Mouse (Mus musculus): ENCODE results near the gene Sh3d21. TPM values are rescaled to one million over a fixed set of nuclear protein-coding genes. Genes with fewer than 3 reads are reported as not detected.

The Sh3d21 gene
- polyA plus RNA-seq, 1 experiment from 2014 or later: 1.5 TPM

- H3K4me1 ChIP-seq (ENCODE audit: control insufficient read depth, insufficient read depth, low read depth, low read length): peaks cover 13% of the 10 kb centered on the region; the same call in 1 of the 2 replicates
- no peak for ATAC-seq
- no peaks in the 10 kb centered on the region for H3K27me3 ChIP-seq (replicated peaks; ENCODE audit: control insufficient read depth, insufficient read depth, low read length)
- peak overlapping the region; percentile 68; the same call in 1 of the 2 replicates for H3K4me3 ChIP-seq (ENCODE audit: low read length)
- peak overlapping the region; percentile 99 for H3K4me2 ChIP-seq (ENCODE audit: low read length)
- no peaks in the 10 kb centered on the region for H3K9me3 ChIP-seq (ENCODE audit: control insufficient read depth, low read length)
- WGBS: 57% methylated on average over 9 of the region's 9 CpGs
- H3K9ac ChIP-seq (ENCODE audit: low read depth, low read length): no peak overlapping the region
- no peak overlapping the region for H3K27ac ChIP-seq (ENCODE audit: low read depth, low read length)
- peaks cover 11% of the 10 kb centered on the region for H3K36me3 ChIP-seq (ENCODE audit: control insufficient read depth, insufficient read depth, low read length)
These were observed 1.3 kb downstream of the Sh3d21 start for GRCm38 (mm10) chr4:126161986-126162385.

GRCm38 (mm10) chr4:126161456-126161855 lies 1.8 kb downstream of the Sh3d21 start:
- no peak for ATAC-seq
- 93% methylated on average over 6 of the region's 6 CpGs for WGBS
- no peak overlapping the region for H3K4me3 ChIP-seq (ENCODE audit: low read length)

GRCm38 (mm10) chr4:126160981-126161380 lies 2.3 kb downstream of the Sh3d21 start:
- no peak overlapping the region for H3K27ac ChIP-seq (ENCODE audit: low read depth, low read length)
- H3K4me3 ChIP-seq (ENCODE audit: low read length): no peak overlapping the region
- no peaks in the 10 kb centered on the region for H3K9me3 ChIP-seq (ENCODE audit: control insufficient read depth, low read length)
- no peak for ATAC-seq
- no peaks in the 10 kb centered on the region for H3K27me3 ChIP-seq (replicated peaks; ENCODE audit: control insufficient read depth, insufficient read depth, low read length)
- no peak overlapping the region for H3K9ac ChIP-seq (ENCODE audit: low read depth, low read length)
- peaks cover 13% of the 10 kb centered on the region; the same call in 1 of the 2 replicates for H3K4me1 ChIP-seq (ENCODE audit: control insufficient read depth, insufficient read depth, low read depth, low read length)
- H3K4me2 ChIP-seq (ENCODE audit: low read length): no peak overlapping the region
- WGBS: 89% methylated on average over 8 of the region's 8 CpGs
- H3K36me3 ChIP-seq (ENCODE audit: control insufficient read depth, insufficient read depth, low read length): peaks cover 1% of the 10 kb centered on the region; the same call in 1 of the 2 replicates

More at GRCm38 (mm10) chr4:126161456-126161855, 1.8 kb downstream of the Sh3d21 start:
- no peaks in the 10 kb centered on the region for H3K27me3 ChIP-seq (replicated peaks; ENCODE audit: control insufficient read depth, insufficient read depth, low read length)
- H3K9ac ChIP-seq (ENCODE audit: low read depth, low read length): no peak overlapping the region
- H3K36me3 ChIP-seq (ENCODE audit: control insufficient read depth, insufficient read depth, low read length): peaks cover 5% of the 10 kb centered on the region
- no peak overlapping the region for H3K27ac ChIP-seq (ENCODE audit: low read depth, low read length)
- H3K4me1 ChIP-seq (ENCODE audit: control insufficient read depth, insufficient read depth, low read depth, low read length): peaks cover 13% of the 10 kb centered on the region; the same call in 1 of the 2 replicates
- H3K9me3 ChIP-seq (ENCODE audit: control insufficient read depth, low read length): no peaks in the 10 kb centered on the region
- no peak overlapping the region for H3K4me2 ChIP-seq (ENCODE audit: low read length)

- WGBS: 59% methylated on average over 7 of the region's 8 CpGs
- Histone ChIP-seq H3K4me3 (ENCODE audit: low read length) (no peak overlapping the region), H3K4me2 (ENCODE audit: low read length) (no peak overlapping the region), H3K27ac (ENCODE audit: low read depth, low read length) (no peak overlapping the region), H3K9me3 (ENCODE audit: control insufficient read depth, low read length) (no peaks in the 10 kb centered on the region), H3K9ac (ENCODE audit: low read depth, low read length) (no peak overlapping the region), H3K36me3 (ENCODE audit: control insufficient read depth, insufficient read depth, low read length) (no peaks in the 10 kb centered on the region), H3K4me1 (ENCODE audit: control insufficient read depth, insufficient read depth, low read depth, low read length) (peaks cover 13% of the 10 kb centered on the region; the same call in 1 of the 2 replicates), H3K27me3 (replicated peaks; ENCODE audit: control insufficient read depth, insufficient read depth, low read length) (no peaks in the 10 kb centered on the region)
- ATAC-seq: no peak
These were observed 3.8 kb downstream of the Sh3d21 start for GRCm38 (mm10) chr4:126159455-126159854.

DNA sequence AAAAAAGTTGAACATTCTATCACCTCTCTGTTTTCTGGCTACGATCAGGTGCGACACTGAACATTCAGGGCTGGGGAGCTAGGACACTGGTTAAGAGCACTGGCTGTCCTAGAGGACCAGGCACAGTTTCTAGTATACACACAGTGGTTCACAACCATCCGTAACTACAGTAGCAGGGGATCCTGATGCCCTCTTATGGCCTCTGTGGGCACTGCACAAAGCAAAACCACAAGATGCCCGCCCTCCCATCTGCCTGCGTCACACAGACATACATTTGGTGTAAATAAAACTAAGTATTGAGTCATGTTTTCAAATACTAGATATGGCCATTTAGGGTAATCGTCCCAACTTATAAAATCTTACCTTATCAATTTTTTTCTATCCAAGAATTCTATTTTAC lies 5.7 kb downstream of the Sh3d21 start:
- no peak overlapping the region for H3K4me2 ChIP-seq (ENCODE audit: low read length)
- H3K4me3 ChIP-seq (ENCODE audit: low read length): no peak overlapping the region
- H3K27me3 ChIP-seq (replicated peaks; ENCODE audit: control insufficient read depth, insufficient read depth, low read length): no peaks in the 10 kb centered on the region
- no peak for ATAC-seq
- H3K9ac ChIP-seq (ENCODE audit: low read depth, low read length): no peak overlapping the region
- no peak overlapping the region for H3K27ac ChIP-seq (ENCODE audit: low read depth, low read length)
- no peaks in the 10 kb centered on the region for H3K9me3 ChIP-seq (ENCODE audit: control insufficient read depth, low read length)
- no peaks in the 10 kb centered on the region for H3K36me3 ChIP-seq (ENCODE audit: control insufficient read depth, insufficient read depth, low read length)
- peaks cover 5% of the 10 kb centered on the region; the same call in 1 of the 2 replicates for H3K4me1 ChIP-seq (ENCODE audit: control insufficient read depth, insufficient read depth, low read depth, low read length)
- 93% methylated on average over 6 of the region's 6 CpGs for whole genome bisulfite sequencing

GRCm38 (mm10) chr4:126156617-126157016 lies 6.7 kb downstream of the Sh3d21 start:
- WGBS: 59% methylated on average over 5 of the region's 5 CpGs
- ATAC-seq: no peak
- no peak overlapping the region for H3K27ac ChIP-seq (ENCODE audit: low read depth, low read length)

DNA sequence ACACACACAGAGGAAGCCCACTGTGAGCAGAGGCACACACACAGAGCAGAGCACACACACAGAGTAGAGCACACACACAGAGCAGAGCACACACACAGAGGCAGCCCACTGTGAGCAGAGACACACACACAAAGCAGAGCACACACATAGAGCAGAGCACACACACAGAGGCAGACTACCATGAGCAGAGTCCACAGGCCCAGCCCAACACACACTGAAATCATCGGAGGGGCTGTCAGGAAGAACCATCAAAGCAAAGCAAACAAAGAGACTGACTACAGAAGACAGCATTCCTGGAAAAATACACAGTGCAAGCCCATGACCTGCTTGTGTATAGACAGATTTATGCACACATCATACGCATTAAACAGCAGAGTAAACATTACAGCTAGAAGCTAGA lies 7.4 kb downstream of the Sh3d21 start:
- no peak for ATAC-seq

More at GRCm38 (mm10) chr4:126156617-126157016, 6.7 kb downstream of the Sh3d21 start:
- H3K9me3 ChIP-seq (ENCODE audit: control insufficient read depth, low read length): no peaks in the 10 kb centered on the region
- no peak overlapping the region for H3K9ac ChIP-seq (ENCODE audit: low read depth, low read length)
- H3K4me1 ChIP-seq (ENCODE audit: control insufficient read depth, insufficient read depth, low read depth, low read length): no peaks in the 10 kb centered on the region
- H3K4me2 ChIP-seq (ENCODE audit: low read length): no peak overlapping the region
- H3K27me3 ChIP-seq (replicated peaks; ENCODE audit: control insufficient read depth, insufficient read depth, low read length): peaks cover 1% of the 10 kb centered on the region; the same call in 1 of the 2 replicates
- no peak overlapping the region for H3K4me3 ChIP-seq (ENCODE audit: low read length)
- no peaks in the 10 kb centered on the region for H3K36me3 ChIP-seq (ENCODE audit: control insufficient read depth, insufficient read depth, low read length)

GRCm38 (mm10) chr4:126155183-126155582 lies 8.1 kb downstream of the Sh3d21 start:
- ATAC-seq: no peak
- H3K36me3 ChIP-seq (ENCODE audit: control insufficient read depth, insufficient read depth, low read length): no peaks in the 10 kb centered on the region
- no peaks in the 10 kb centered on the region for H3K9me3 ChIP-seq (ENCODE audit: control insufficient read depth, low read length)
- no peak overlapping the region for H3K4me2 ChIP-seq (ENCODE audit: low read length)
- H3K27me3 ChIP-seq (replicated peaks; ENCODE audit: control insufficient read depth, insufficient read depth, low read length): peaks cover 10% of the 10 kb centered on the region
- peak overlapping the region; percentile 58 for H3K27ac ChIP-seq (ENCODE audit: low read depth, low read length)
- H3K4me1 ChIP-seq (ENCODE audit: control insufficient read depth, insufficient read depth, low read depth, low read length): no peaks in the 10 kb centered on the region
- 61% methylated on average over 4 of the region's 4 CpGs for WGBS
- H3K4me3 ChIP-seq (ENCODE audit: low read length): no peak overlapping the region
- no peak overlapping the region for H3K9ac ChIP-seq (ENCODE audit: low read depth, low read length)

More for the DNA sequence above, 7.4 kb downstream of the Sh3d21 start:
- Histone ChIP-seq H3K4me1 (ENCODE audit: control insufficient read depth, insufficient read depth, low read depth, low read length) (no peaks in the 10 kb centered on the region), H3K27me3 (replicated peaks; ENCODE audit: control insufficient read depth, insufficient read depth, low read length) (peaks cover 5% of the 10 kb centered on the region; the same call in 1 of the 2 replicates), H3K36me3 (ENCODE audit: control insufficient read depth, insufficient read depth, low read length) (no peaks in the 10 kb centered on the region), H3K9me3 (ENCODE audit: control insufficient read depth, low read length) (no peaks in the 10 kb centered on the region), H3K9ac (ENCODE audit: low read depth, low read length) (no peak overlapping the region), H3K4me2 (ENCODE audit: low read length) (no peak overlapping the region), H3K27ac (ENCODE audit: low read depth, low read length) (peak overlapping the region; percentile 58), H3K4me3 (ENCODE audit: low read length) (no peak overlapping the region)
- 65% methylated on average over 2 of the region's 2 CpGs for WGBS

DNA sequence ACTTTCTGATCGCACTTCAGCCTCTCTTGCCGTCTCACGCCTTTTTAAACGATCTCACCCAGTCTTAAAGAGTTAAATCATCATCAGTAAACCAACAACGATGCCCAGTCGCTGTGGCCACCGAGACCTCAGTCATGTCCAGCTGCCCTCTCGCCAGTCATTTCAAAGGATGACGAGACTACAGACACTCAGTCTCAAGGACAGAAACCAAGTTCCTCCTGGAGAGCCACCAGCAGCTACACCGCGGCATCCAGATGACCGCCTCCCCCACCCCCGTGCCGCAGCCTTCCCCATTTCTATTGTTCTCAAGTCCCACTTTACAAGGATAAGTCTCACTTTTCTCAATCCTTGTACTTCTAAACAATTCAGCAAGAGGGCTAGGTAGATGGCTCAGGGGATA lies 10.4 kb downstream of the Sh3d21 start:
- no peak overlapping the region for H3K27ac ChIP-seq (ENCODE audit: low read depth, low read length)
- ATAC-seq: no peak
- no peaks in the 10 kb centered on the region for H3K9me3 ChIP-seq (ENCODE audit: control insufficient read depth, low read length)
- no peaks in the 10 kb centered on the region for H3K36me3 ChIP-seq (ENCODE audit: control insufficient read depth, insufficient read depth, low read length)
- H3K9ac ChIP-seq (ENCODE audit: low read depth, low read length): no peak overlapping the region
- H3K27me3 ChIP-seq (replicated peaks; ENCODE audit: control insufficient read depth, insufficient read depth, low read length): peaks cover 24% of the 10 kb centered on the region
- WGBS: 60% methylated on average over 14 of the region's 14 CpGs
- H3K4me2 ChIP-seq (ENCODE audit: low read length): no peak overlapping the region
- no peak overlapping the region for H3K4me3 ChIP-seq (ENCODE audit: low read length)
- H3K4me1 ChIP-seq (ENCODE audit: control insufficient read depth, insufficient read depth, low read depth, low read length): peaks cover 8% of the 10 kb centered on the region

Measured in hindbrain, embryonic 16.5 days (tissue).